Mouse (Mus musculus) neural tube, embryonic 14.5 days (tissue): Measurements from ENCODE around the gene Akr1b10. TPM values are rescaled to one million over a fixed set of nuclear protein-coding genes. Genes with fewer than 3 reads are reported as not detected.
"Not testable (repeated sequence)": the region's sequence is repeated elsewhere in the genome, so short reads cannot be mapped to it uniquely, and the experiment has no call there.

Source experiments
- ATAC-seq: fragments of 200-750 bp; cut with Nextera tagmentation; 2 replicates; pipeline ENCODE4 v1.8.0; 2017; ENCODE audit warnings: low read depth, mild to moderate bottlenecking, moderate TSS enrichment, moderate library complexity
- H3K27ac ChIP-seq: fragments of 300-500 bp; sonication (generic); 2 replicates; pipeline ENCODE4 v1.5.1; 2014; ENCODE audit warnings: low read depth, mild to moderate bottlenecking, control low read depth, low read length, moderate library complexity, mixed read lengths
- H3K27me3 ChIP-seq: fragments of 300-500 bp; sonication (generic); 2 replicates; pipeline ENCODE4 v1.6.1; 2014; ENCODE audit warnings: low read length; ENCODE audit not compliant: control insufficient read depth, insufficient read depth
- H3K36me3 ChIP-seq: fragments of 300-500 bp; sonication (generic); 2 replicates; pipeline ENCODE4 v1.6.1; 2014; ENCODE audit warnings: low read length, mixed read lengths; ENCODE audit not compliant: control insufficient read depth, insufficient read depth
- H3K4me1 ChIP-seq: fragments of 300-500 bp; sonication (generic); 2 replicates; pipeline ENCODE4 v1.6.1; 2014; ENCODE audit warnings: low read length; ENCODE audit not compliant: control insufficient read depth, insufficient read depth
- H3K4me2 ChIP-seq: fragments of 300-500 bp; sonication (generic); 2 replicates; pipeline ENCODE4 v1.6.1; 2014; ENCODE audit warnings: mild to moderate bottlenecking, low read depth, low read length, control low read depth
- H3K4me3 ChIP-seq: fragments of 300-500 bp; sonication (generic); 2 replicates; pipeline ENCODE4 v1.5.1; 2014; ENCODE audit warnings: low read depth, low read length, control low read depth, mixed read lengths
- H3K9ac ChIP-seq: fragments of 300-500 bp; sonication (generic); replicated peaks from 2 replicates; pipeline ENCODE4 v1.6.1; 2014; ENCODE audit warnings: low read depth, mild to moderate bottlenecking, control low read depth, low read length, mixed read lengths
- H3K9me3 ChIP-seq: fragments of 300-500 bp; sonication (generic); 2 replicates; pipeline ENCODE4 v1.6.1; 2016; ENCODE audit warnings: low read length; ENCODE audit not compliant: control insufficient read depth
- WGBS: fragments of 180-500 bp; shearing (Covaris S2); extraction: QIAGEN DNeasy Blood & Tissue Kit; methylation state at CpG from one replicate; pipeline ENCODE4 v1.1.7; 2014; 5-methylcytosine and 5-hydroxymethylcytosine counted together
- polyA plus RNA-seq: library from polyadenylated mRNA; unstranded; fragments of >200 nt; fragmentation: Nextera tagmentation; extraction: Ambion mirVana; gene quantifications from 2 replicates; pipeline ENCODE4 v1.2.1, GENCODE M21; 2014

Gene Akr1b10
- polyA plus RNA-seq, 1 experiment from 2014 or later: 14.0 TPM

DNA sequence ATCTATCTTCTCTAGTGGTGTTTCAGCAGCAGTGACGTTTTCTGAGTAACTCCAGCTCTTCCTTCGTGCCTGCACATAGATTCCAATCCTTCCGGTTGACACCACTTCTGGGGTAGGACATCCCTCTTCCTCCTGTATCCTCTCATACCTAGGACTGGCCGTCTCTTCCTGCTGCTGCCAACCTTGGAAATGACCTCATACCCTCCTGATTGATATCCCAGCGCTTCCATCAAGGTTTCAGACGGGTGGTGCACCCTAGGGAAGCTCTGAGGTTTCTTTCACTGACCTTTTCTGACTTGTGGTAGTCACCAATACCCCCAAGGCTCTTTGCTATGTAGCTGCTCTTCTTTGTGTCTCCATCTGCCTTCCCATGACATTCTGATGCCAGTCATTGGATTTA is 14.4 kb downstream of the Akr1b10 start:
- ATAC-seq: no peak
- no peaks in the 10 kb centered on the region for H3K9me3 ChIP-seq
- no peaks in the 10 kb centered on the region for H3K27me3 ChIP-seq
- H3K27ac ChIP-seq: no peak overlapping the region
- no peak overlapping the region for H3K4me2 ChIP-seq
- H3K36me3 ChIP-seq: no peaks in the 10 kb centered on the region
- H3K4me3 ChIP-seq: no peak overlapping the region
- WGBS: 85% methylated on average over 6 of the region's 6 CpGs
- no peaks in the 10 kb centered on the region for H3K4me1 ChIP-seq
- no peak overlapping the region for H3K9ac ChIP-seq

DNA sequence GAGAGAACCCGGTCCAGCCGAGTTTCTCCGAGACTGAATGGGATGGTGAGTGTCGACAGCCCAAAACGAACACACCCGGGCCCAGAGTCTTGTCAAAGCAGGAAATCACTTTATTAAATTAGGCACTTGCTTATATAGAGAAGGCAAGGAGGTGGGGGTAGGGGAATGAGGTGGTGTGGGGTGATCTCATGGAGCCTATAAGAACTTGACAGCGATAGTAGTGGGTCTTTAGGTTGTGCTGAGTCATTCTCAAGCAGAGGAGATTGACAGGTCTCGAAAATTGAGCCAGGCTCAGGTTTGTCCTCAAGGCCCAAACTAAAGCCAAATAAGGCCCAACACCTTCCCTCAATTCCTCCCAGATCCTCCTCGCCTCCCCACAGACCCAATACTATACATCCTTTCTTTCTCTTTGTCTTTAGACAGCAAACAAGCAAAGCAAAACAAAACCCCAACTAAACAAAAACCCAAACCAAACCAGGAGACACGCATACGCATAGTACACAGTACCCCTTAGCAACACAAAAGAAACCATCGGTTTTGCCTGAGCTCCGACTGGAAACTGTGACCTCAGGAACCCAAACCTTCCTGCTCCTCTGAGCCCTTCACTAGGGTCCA is 15.7 kb downstream of the Akr1b10 start:
- H3K27me3 ChIP-seq: no peaks in the 10 kb centered on the region
- 87% methylated on average over 13 of the region's 13 CpGs for WGBS
- no peaks in the 10 kb centered on the region for H3K36me3 ChIP-seq
- no peak for ATAC-seq
- no peaks in the 10 kb centered on the region for H3K4me1 ChIP-seq
- H3K27ac ChIP-seq: no peak overlapping the region
- H3K4me2 ChIP-seq: no peak overlapping the region
- no peak overlapping the region for H3K4me3 ChIP-seq
- no peaks in the 10 kb centered on the region for H3K9me3 ChIP-seq
- H3K9ac ChIP-seq: no peak overlapping the region

DNA sequence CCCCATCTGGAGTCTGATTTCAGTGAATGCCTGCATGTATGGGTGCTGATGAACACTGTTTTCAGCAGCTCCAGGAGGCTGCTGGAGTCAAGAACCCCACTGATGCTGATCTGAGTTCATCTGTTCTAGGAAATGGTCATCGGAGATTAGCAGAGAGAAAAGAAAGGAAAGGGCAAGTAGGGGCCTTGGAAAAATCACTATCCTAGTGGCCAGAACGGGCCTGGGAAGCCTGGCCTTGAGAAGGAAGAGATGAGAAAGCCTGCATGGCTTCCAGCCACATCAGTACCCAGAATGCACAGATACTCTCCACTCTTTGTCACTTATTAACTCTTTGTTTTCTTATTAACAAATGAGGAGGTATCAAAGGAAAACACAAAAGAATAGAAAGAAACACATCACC is 16.7 kb downstream of the Akr1b10 start:
- Histone ChIP-seq H3K9me3 (no peaks in the 10 kb centered on the region), H3K27ac (no peak overlapping the region), H3K4me2 (no peak overlapping the region), H3K4me3 (no peak overlapping the region), H3K9ac (no peak overlapping the region), H3K27me3 (no peaks in the 10 kb centered on the region), H3K36me3 (no peaks in the 10 kb centered on the region), H3K4me1 (no peaks in the 10 kb centered on the region)
- ATAC-seq: no peak
- WGBS: 74% methylated on average over 2 of the region's 2 CpGs

DNA sequence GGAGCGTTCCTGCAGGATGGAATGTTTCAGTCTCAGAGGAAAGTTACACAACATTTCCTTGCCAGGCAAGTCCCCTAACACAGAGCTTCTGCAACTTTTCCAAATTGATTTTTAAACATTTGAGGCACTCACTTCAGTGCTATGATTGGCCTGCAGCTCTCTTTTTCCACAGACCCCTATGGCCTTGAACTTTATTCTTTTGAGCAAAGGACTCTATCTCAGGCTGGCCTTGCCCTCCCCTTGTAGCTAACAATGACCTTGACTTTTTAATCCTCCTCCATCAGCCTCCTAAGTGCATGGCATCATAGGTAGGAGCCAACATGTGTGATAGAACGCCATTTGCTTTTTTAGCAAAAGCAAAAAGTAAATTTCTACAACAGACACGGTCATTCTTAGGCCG is 22.7 kb downstream of the Akr1b10 start:
- no peak overlapping the region for H3K9ac ChIP-seq
- no peak overlapping the region for H3K27ac ChIP-seq
- no peaks in the 10 kb centered on the region for H3K27me3 ChIP-seq
- H3K4me2 ChIP-seq: no peak overlapping the region
- no peak for ATAC-seq
- H3K36me3 ChIP-seq: no peaks in the 10 kb centered on the region
- H3K9me3 ChIP-seq: no peaks in the 10 kb centered on the region
- H3K4me1 ChIP-seq: no peaks in the 10 kb centered on the region
- WGBS: 93% methylated on average over 4 of the region's 4 CpGs
- no peak overlapping the region for H3K4me3 ChIP-seq

DNA sequence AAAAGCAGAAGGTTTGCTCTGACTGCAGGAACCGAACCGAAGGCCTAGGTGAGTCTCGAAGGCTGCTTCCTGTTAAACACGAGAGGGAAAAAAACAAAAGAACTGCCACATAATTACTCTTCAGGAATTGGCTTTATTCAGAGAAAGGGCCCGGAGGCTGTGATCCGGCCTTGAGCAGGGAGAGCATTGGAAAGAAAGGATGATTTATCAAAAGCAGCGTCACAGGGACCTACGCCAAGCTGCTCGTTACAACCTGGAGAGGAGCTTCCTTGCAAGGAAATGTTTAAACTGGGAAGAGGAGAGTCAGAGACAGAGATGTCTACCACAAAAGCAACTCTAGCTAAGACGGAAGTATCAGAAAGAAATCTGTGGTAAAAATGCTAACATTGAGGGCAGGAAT is 23.4 kb downstream of the Akr1b10 start:
- no peak overlapping the region for H3K4me3 ChIP-seq
- no peaks in the 10 kb centered on the region for H3K4me1 ChIP-seq
- H3K36me3 ChIP-seq: no peaks in the 10 kb centered on the region
- WGBS: 75% methylated on average over 10 of the region's 10 CpGs
- no peak overlapping the region for H3K27ac ChIP-seq
- no peaks in the 10 kb centered on the region for H3K9me3 ChIP-seq
- no peak overlapping the region for H3K9ac ChIP-seq
- H3K4me2 ChIP-seq: no peak overlapping the region
- no peak for ATAC-seq
- no peaks in the 10 kb centered on the region for H3K27me3 ChIP-seq

DNA sequence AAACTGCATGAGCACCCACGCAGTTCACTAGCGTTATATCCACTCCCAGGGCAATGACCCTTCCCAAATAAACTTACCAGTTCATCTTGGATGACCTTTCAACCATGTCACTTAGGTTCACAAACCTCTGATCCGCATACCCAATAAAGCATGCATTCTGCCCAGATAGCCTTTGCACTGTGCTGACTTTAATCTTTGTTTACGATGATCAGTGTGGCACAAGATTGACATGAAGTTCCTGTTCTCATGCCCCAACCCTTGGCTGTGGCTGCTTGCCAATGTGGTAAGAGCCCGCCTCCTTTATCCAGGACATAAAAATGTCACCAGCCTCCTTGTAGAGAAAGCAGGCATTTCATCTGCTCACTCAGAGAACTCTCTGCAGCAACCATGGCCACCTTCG is 28.0 kb downstream of the Akr1b10 start, which contains the start of gene Akr1b7:
Akr1b7 (plus strand) TSS at position 312 of the 400 bp plus-strand sequence.
- ATAC-seq: no peak
- Histone ChIP-seq H3K9me3 (no peaks in the 10 kb centered on the region), H3K36me3 (no peaks in the 10 kb centered on the region), H3K4me2 (no peak within 1 kb of the TSS), H3K27ac (no peak within 1 kb of the TSS), H3K27me3 (no peaks in the 10 kb centered on the region), H3K4me3 (no peak within 1 kb of the TSS), H3K4me1 (no peaks in the 10 kb centered on the region), H3K9ac (no peak within 1 kb of the TSS)
- WGBS: 75% methylated on average over 6 of the region's 6 CpGs

DNA sequence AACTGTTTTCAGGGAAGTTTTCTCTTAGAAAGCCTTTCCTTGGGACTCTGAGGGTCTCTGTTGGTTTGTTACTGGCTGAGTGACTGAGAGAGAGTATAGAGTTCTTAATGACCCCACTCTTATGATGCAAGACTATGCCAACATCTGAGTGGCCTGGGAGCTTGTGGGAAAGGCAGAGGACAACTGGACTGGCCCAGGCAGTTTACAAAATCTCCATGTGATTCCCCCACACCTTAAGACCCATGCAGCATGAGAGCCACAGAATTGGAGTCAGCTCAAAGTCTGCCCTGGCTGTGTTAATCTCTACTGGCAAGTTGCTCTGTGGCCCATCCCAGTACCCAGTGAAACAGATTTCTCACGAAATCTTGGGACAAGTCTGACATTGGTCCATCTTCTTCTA is 28.7 kb downstream of the Akr1b10 start:
- no peaks in the 10 kb centered on the region for H3K36me3 ChIP-seq
- no peak for ATAC-seq
- WGBS: 75% methylated on average over 1 of the region's 1 CpGs

DNA sequence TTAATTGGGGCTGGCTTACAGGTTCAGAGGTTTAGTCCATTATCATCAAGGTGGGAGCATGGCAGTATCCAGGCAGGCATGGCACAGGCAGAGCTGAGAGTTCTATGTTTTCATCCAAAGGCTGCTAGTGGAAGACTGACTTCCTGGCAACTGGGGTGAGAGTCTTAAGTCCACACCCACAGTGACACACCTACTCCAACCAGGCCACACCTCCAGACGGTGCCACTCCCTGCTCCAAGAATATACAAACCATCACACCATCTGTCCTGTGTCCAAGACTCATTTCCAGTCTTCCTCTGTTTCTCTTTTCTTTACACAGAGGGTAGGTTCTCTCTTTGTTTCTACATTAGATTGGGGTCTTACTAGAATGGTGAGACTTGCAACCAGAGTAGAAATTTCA is 29.4 kb downstream of the Akr1b10 start:
- H3K4me3 ChIP-seq, H3K27ac ChIP-seq, ATAC-seq, H3K36me3 ChIP-seq, H3K9ac ChIP-seq, H3K27me3 ChIP-seq, H3K9me3 ChIP-seq, H3K4me2 ChIP-seq, H3K4me1 ChIP-seq: not testable (repeated sequence)
- WGBS: 82% methylated on average over 1 of the region's 1 CpGs

More for the DNA sequence above, 28.7 kb downstream of the Akr1b10 start:
- Histone ChIP-seq H3K27me3 (no peaks in the 10 kb centered on the region), H3K4me2 (no peak overlapping the region), H3K4me1 (no peaks in the 10 kb centered on the region), H3K4me3 (no peak overlapping the region), H3K9ac (no peak overlapping the region), H3K9me3 (no peaks in the 10 kb centered on the region), H3K27ac (no peak overlapping the region)

DNA sequence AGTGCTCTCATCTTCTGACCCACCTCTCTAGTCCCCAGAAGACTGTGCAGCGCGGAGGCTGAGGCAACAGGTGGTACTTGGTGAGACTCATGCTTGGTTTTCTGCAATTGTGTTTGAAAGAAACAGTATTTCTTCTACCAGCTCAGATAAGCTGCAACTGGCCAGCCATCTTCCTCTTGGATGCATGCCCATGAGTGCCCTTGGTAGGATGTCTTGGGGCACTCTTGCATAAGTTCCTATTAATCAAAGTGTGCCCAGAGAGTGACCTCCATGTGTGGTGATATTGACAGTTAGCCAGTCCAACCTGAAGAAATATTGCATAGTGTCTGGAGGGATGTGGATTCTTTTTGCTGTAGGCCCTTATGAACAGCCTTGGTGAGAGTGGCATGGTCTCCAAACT is 32.5 kb downstream of the Akr1b10 start:
- WGBS: 94% methylated on average over 2 of the region's 2 CpGs
- Histone ChIP-seq H3K27ac (no peak overlapping the region), H3K9me3 (no peaks in the 10 kb centered on the region), H3K27me3 (no peaks in the 10 kb centered on the region), H3K36me3 (no peaks in the 10 kb centered on the region), H3K4me1 (no peaks in the 10 kb centered on the region), H3K9ac (no peak overlapping the region), H3K4me2 (no peak overlapping the region), H3K4me3 (no peak overlapping the region)
- ATAC-seq: no peak
